Mouse (Mus musculus): ENCODE results near the gene Syn2.

- TF ChIP-seq CTCF (IDR thresholded peaks at IDR 0.05; ENCODE audit: control insufficient read depth, insufficient read depth, low read length) (no peak), POLR2A (IDR thresholded peaks at IDR 0.05; ENCODE audit: borderline replicate concordance, control insufficient read depth, low read depth, low read length) (no peak)
Measured at GRCm38 (mm10) chr6:115251531-115251985, 116.9 kb downstream of the Syn2 start.

Data from bone marrow, adult 2 months (tissue).